Comparison of ENCODE assay signal across 8 mouse cellular contexts in genomic region chr2:131416482-131416881, GRCm38 (mm10).
DNase-seq lines count a peak whose midpoint lies in the region; ATAC-seq and TF ChIP-seq lines count a peak whose summit lies in the region.

No protein-coding gene starts in this region.

- peak; percentile 35 for DNase-seq in midbrain, embryonic 10.5 days (ENCODE audit: low spot score)
- DNase-seq in heart, postnatal 14 days, result peak; percentile 68 to 74
- peak; percentile 40 for DNase-seq in layer of hippocampus, adult 9-11 months
- DNase-seq in lung, postnatal 36 days, result peak; percentile 63
- peak; percentile 66 for DNase-seq in stomach, postnatal 0 days (ENCODE audit: low spot score)

- no peaks in the 10 kb centered on the region for H3K36me3 ChIP-seq in midbrain, embryonic 10.5 days
- H3K36me3 ChIP-seq in midbrain, embryonic 15.5 days (replicated peaks), result no peaks in the 10 kb centered on the region
- no peaks in the 10 kb centered on the region for H3K36me3 ChIP-seq in stomach, postnatal 0 days (ENCODE audit: control insufficient read depth, insufficient read depth, low read length)

- 39% methylated on average over 6 of the region's 6 CpGs for WGBS in midbrain, embryonic 10.5 days
- WGBS in midbrain, embryonic 15.5 days, result 37% methylated on average over 6 of the region's 6 CpGs
- 41% methylated on average over 6 of the region's 6 CpGs for WGBS in stomach, postnatal 0 days

- no peak overlapping the region for H3K9ac ChIP-seq in midbrain, embryonic 15.5 days
- no peak overlapping the region for H3K9ac ChIP-seq in stomach, postnatal 0 days (ENCODE audit: low read length)

- no peaks in the 10 kb centered on the region for H3K27me3 ChIP-seq in midbrain, embryonic 10.5 days (ENCODE audit: low read depth, poor library complexity, severe bottlenecking)
- no peaks in the 10 kb centered on the region for H3K27me3 ChIP-seq in midbrain, embryonic 15.5 days (replicated peaks)
- H3K27me3 ChIP-seq in stomach, postnatal 0 days (ENCODE audit: control insufficient read depth, insufficient read depth, low read length), result no peaks in the 10 kb centered on the region

- no peak overlapping the region for H3K27ac ChIP-seq in midbrain, embryonic 10.5 days (replicated peaks)
- no peak overlapping the region for H3K27ac ChIP-seq in midbrain, embryonic 15.5 days
- no peak overlapping the region for H3K27ac ChIP-seq in bone marrow macrophage, adult 2 months (ENCODE audit: insufficient read depth, low read depth, low read length)
- H3K27ac ChIP-seq in stomach, postnatal 0 days (replicated peaks), result no peak overlapping the region

- TF ChIP-seq POLR2A in bone marrow macrophage, adult 2 months (IDR thresholded peaks at IDR 0.05; ENCODE audit: borderline replicate concordance, low read depth, low read length), result no peak

- no peak overlapping the region for H3K4me2 ChIP-seq in midbrain, embryonic 15.5 days
- no peak overlapping the region for H3K4me2 ChIP-seq in stomach, postnatal 0 days (replicated peaks; ENCODE audit: low read depth)

- peak; percentile 91 for TF ChIP-seq CTCF in bone marrow macrophage, adult 2 months (IDR thresholded peaks at IDR 0.05; ENCODE audit: low read depth, low read length)
- peak; percentile 93 for TF ChIP-seq CTCF in stomach, postnatal 0 days (IDR thresholded peaks at IDR 0.05; ENCODE audit: low read depth)

- no peak overlapping the region for H3K4me3 ChIP-seq in midbrain, embryonic 10.5 days
- H3K4me3 ChIP-seq in midbrain, embryonic 15.5 days, result no peak overlapping the region
- no peak overlapping the region for H3K4me3 ChIP-seq in bone marrow macrophage, adult 2 months (ENCODE audit: insufficient read depth, low read length)
- no peak overlapping the region for H3K4me3 ChIP-seq in stomach, postnatal 0 days (ENCODE audit: low read depth, low read length)

- TF ChIP-seq EP300 in stomach, postnatal 0 days (optimal IDR thresholded peaks at IDR 0.05), result no peak

- ATAC-seq in midbrain, embryonic 15.5 days (replicated peaks), result no peak
- peak; percentile 57; the same call in 1 of the 2 replicates for ATAC-seq in erythroblast, adult 5-6 weeks (replicated peaks; ENCODE audit: low FRiP score, poor library complexity, severe bottlenecking)
- ATAC-seq in stomach, postnatal 0 days (ENCODE audit: low FRiP score, low TSS enrichment), result peak; percentile 74

- intact Hi-C loops in heart, postnatal 14 days (cut with DNase I), result loop anchor here (2.0 to 10.0 kb wide), 6 partner anchors 64 to 362 kb away; partner anchors contain the start of genes 1700037H04Rik, Cenpb and Rnf24

- H3K9me3 ChIP-seq in midbrain, embryonic 10.5 days (replicated peaks), result no peaks in the 10 kb centered on the region
- H3K9me3 ChIP-seq in midbrain, embryonic 15.5 days, result no peaks in the 10 kb centered on the region
- H3K9me3 ChIP-seq in stomach, postnatal 0 days (ENCODE audit: control insufficient read depth, low read length), result no peaks in the 10 kb centered on the region

- H3K4me1 ChIP-seq in midbrain, embryonic 10.5 days, result no peaks in the 10 kb centered on the region
- no peaks in the 10 kb centered on the region for H3K4me1 ChIP-seq in midbrain, embryonic 15.5 days
- H3K4me1 ChIP-seq in bone marrow macrophage, adult 2 months (ENCODE audit: control insufficient read depth, insufficient read depth, low read length), result peaks cover 9% of the 10 kb centered on the region
- no peaks in the 10 kb centered on the region for H3K4me1 ChIP-seq in stomach, postnatal 0 days (replicated peaks; ENCODE audit: control insufficient read depth, insufficient read depth)
